Mouse (Mus musculus) midbrain, embryonic 16.5 days (tissue): ENCODE results near the gene Brf1. TPM values are rescaled to one million over a fixed set of nuclear protein-coding genes. Genes with fewer than 3 reads are reported as not detected.

Experiments used
- ATAC-seq: fragments of 200-750 bp; cut with Nextera tagmentation; 2 replicates; pipeline ENCODE4 v1.8.0; 2017; ENCODE audit warnings: moderate TSS enrichment
- H3K27ac ChIP-seq: fragments of 300-500 bp; sonication (generic); 2 replicates; pipeline ENCODE4 v1.5.1; 2014; ENCODE audit warnings: mild to moderate bottlenecking, low read length, mixed read lengths
- H3K27me3 ChIP-seq: fragments of 300-500 bp; sonication (generic); 2 replicates; pipeline ENCODE4 v1.6.1; 2014; ENCODE audit warnings: low read depth, low read length, mixed read lengths; ENCODE audit not compliant: control insufficient read depth, insufficient read depth
- H3K36me3 ChIP-seq: fragments of 300-500 bp; sonication (generic); 2 replicates; pipeline ENCODE4 v1.6.1; 2014; ENCODE audit warnings: mild to moderate bottlenecking, low read length, moderate library complexity, mixed read lengths; ENCODE audit not compliant: control insufficient read depth, insufficient read depth
- H3K4me1 ChIP-seq: fragments of 300-500 bp; sonication (generic); 2 replicates; pipeline ENCODE4 v1.6.1; 2014; ENCODE audit warnings: mild to moderate bottlenecking, low read length, mixed read lengths; ENCODE audit not compliant: control insufficient read depth, insufficient read depth
- H3K4me2 ChIP-seq: fragments of 300-500 bp; sonication (generic); 2 replicates; pipeline ENCODE4 v1.6.1; 2014; ENCODE audit warnings: mild to moderate bottlenecking, low read length, mixed read lengths
- H3K4me3 ChIP-seq: fragments of 300-500 bp; sonication (generic); 2 replicates; pipeline ENCODE4 v1.5.1; 2014; ENCODE audit warnings: low read depth, mild to moderate bottlenecking, low read length, moderate library complexity, mixed read lengths
- H3K9ac ChIP-seq: fragments of 300-500 bp; sonication (generic); 2 replicates; pipeline ENCODE4 v1.6.1; 2014; ENCODE audit warnings: low read depth, low read length, mixed read lengths
- H3K9me3 ChIP-seq: fragments of 300-500 bp; sonication (generic); replicated peaks from 2 replicates; pipeline ENCODE4 v1.6.1; 2014; ENCODE audit warnings: mild to moderate bottlenecking, low read length, mixed read lengths; ENCODE audit not compliant: control insufficient read depth, poor library complexity, severe bottlenecking
- WGBS: fragments of 180-500 bp; shearing (Covaris S2); extraction: QIAGEN DNeasy Blood & Tissue Kit; methylation state at CpG from one replicate; pipeline ENCODE4 v1.1.7; 2014; 5-methylcytosine and 5-hydroxymethylcytosine counted together
- polyA plus RNA-seq: library from polyadenylated mRNA; unstranded; fragments of >200 nt; fragmentation: Nextera tagmentation; extraction: Ambion mirVana; gene quantifications from 2 replicates; pipeline ENCODE4 v1.2.1, GENCODE M21; 2015

Brf1 gene
- polyA plus RNA-seq: 44.2 and 46.5 TPM in 2 replicates

DNA sequence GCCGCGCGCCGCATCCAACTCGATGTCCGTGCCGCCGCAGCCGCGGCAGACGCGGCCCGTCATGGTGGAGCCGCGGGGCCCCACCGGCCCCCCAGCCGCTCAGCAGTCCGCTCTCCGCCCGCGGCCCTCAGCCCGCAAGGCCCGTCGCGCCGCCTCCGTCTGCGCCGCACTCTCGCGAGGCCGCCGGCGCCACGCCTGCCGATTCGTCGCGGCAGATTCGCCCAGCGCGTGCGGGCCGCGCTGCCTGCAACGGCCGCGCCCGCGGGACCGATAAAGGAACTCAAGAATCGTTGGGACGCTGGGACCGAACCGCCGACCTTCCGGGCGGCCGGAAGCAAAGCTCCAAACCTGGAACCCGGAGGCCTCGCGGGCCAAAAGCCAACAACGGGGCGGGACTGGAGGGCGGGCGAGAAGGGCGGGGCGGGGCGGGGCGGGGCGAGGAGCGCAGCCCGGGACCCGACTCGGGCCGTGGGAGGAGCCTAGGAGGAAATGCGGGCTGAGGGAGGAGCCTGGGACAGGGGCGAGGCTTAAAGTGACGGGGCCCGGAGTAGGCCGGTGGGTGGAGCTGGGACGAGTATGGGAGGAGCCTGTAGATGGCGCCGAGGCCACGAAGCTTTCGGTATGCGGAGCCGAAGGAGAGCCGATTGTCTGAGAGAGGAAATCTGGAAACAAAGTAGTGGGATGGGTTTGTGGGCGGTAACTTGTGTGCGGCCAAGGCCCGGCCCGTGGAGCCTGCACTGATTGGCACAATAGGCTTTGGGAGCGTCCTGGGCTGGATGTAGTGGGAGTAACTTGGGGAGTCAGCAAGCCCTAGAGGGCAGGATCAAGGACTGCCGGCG lies at the start of gene Brf1:
Brf1 (minus strand) TSS at position 411 of the 839 bp plus-strand sequence.
- no peaks in the 10 kb centered on the region for H3K27me3 ChIP-seq
- under 1% methylated on average over 86 of the region's 96 CpGs for WGBS
- peak within 1 kb of the TSS; percentile 90 for H3K4me3 ChIP-seq
- ATAC-seq: peak; percentile 97
- peak within 1 kb of the TSS; percentile 96 for H3K9ac ChIP-seq
- no peaks in the 10 kb centered on the region for H3K36me3 ChIP-seq
- H3K4me2 ChIP-seq: peak within 1 kb of the TSS; percentile 91
- H3K9me3 ChIP-seq: no peaks in the 10 kb centered on the region
- H3K4me1 ChIP-seq: peaks cover 19% of the 10 kb centered on the region
- peak within 1 kb of the TSS; percentile 94 for H3K27ac ChIP-seq

DNA sequence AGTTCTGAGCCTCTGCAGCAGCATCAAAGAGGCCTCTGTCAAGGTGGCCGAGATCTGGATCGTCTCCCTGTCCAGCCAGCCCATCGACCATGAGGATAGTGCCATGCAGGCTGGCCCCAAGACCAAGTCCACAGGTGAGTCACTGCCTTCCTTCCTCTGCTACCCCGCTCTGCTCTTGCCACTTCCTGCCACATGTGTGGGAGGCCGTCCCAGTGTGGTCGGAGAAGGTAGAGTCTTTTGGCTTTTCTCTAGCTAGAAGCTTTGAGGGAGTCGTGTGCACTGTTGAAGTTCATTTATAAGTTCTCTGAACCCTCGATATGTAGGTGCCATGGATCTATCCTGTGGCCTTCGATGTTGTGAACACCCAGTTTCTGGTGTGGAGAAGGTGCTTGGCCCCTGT lies 49.3 kb upstream of the Brf1 start:
- no peaks in the 10 kb centered on the region for H3K9me3 ChIP-seq
- peaks cover 39% of the 10 kb centered on the region for H3K36me3 ChIP-seq
- WGBS: 96% methylated on average over 9 of the region's 9 CpGs

GRCm38 (mm10) chr12:113048103-113048502 lies 47.6 kb upstream of the Brf1 start:
- Histone ChIP-seq H3K9ac (no peak overlapping the region), H3K4me2 (no peak overlapping the region), H3K4me3 (no peak overlapping the region), H3K9me3 (no peaks in the 10 kb centered on the region), H3K4me1 (no peaks in the 10 kb centered on the region), H3K36me3 (peaks cover 28% of the 10 kb centered on the region), H3K27me3 (no peaks in the 10 kb centered on the region), H3K27ac (no peak overlapping the region)
- 94% methylated on average over 5 of the region's 5 CpGs for WGBS
- ATAC-seq: no peak

More for the DNA sequence above, 49.3 kb upstream of the Brf1 start:
- Histone ChIP-seq H3K4me2 (no peak overlapping the region), H3K27ac (no peak overlapping the region), H3K9ac (no peak overlapping the region), H3K4me3 (no peak overlapping the region), H3K4me1 (no peaks in the 10 kb centered on the region), H3K27me3 (no peaks in the 10 kb centered on the region)
- ATAC-seq: no peak

GRCm38 (mm10) chr12:113046861-113047260 lies 46.4 kb upstream of the Brf1 start:
- no peak overlapping the region for H3K9ac ChIP-seq
- no peak overlapping the region for H3K4me2 ChIP-seq
- no peaks in the 10 kb centered on the region for H3K9me3 ChIP-seq
- no peaks in the 10 kb centered on the region for H3K27me3 ChIP-seq
- H3K36me3 ChIP-seq: peaks cover 19% of the 10 kb centered on the region
- no peak overlapping the region for H3K4me3 ChIP-seq
- H3K27ac ChIP-seq: no peak overlapping the region
- no peak for ATAC-seq
- 95% methylated on average over 15 of the region's 15 CpGs for WGBS
- peaks cover 6% of the 10 kb centered on the region for H3K4me1 ChIP-seq

DNA sequence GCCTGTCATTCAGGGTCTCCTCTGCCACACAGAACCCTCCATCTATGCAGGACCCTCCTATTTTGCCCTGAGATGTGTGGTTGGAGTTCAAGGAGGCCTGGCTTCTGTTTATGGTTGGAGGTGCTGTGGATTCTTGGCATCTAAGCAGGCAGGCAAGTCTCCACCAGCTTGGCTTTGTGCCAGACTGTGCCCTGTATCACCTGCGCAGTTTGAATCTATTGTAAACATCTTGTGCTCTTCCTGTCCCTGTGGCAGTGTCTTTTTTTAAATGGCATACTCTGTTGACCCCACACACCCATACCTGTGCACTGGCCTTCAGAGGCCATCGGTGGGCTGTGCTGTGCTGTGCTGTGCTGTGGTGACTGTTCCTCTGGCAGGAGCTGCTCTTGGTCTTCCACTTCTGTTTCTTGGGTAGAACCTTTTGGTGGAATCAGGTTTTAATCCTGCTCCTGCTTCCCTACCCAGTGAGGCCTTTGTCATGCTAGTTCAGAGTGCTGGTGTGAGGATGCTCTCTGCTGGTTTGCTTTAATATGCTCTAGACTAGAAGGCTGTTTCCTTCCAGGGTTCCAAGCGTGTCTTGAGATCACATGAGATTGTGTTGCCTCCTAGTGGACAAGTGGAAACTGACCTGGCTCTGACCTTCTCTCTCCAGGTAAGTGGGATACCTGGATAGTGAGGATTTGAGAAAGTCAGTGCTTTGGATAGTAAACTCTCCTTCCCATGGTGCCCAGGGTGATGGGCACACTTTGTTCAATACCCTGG lies 44.6 kb upstream of the Brf1 start:
- no peak overlapping the region for H3K27ac ChIP-seq
- ATAC-seq: no peak
- no peak overlapping the region for H3K4me2 ChIP-seq
- 80% methylated on average over 3 of the region's 3 CpGs for WGBS
- H3K9me3 ChIP-seq: no peaks in the 10 kb centered on the region
- H3K27me3 ChIP-seq: no peaks in the 10 kb centered on the region
- H3K4me3 ChIP-seq: no peak overlapping the region
- no peak overlapping the region for H3K9ac ChIP-seq
- peaks cover 14% of the 10 kb centered on the region for H3K36me3 ChIP-seq
- H3K4me1 ChIP-seq: peaks cover 20% of the 10 kb centered on the region

DNA sequence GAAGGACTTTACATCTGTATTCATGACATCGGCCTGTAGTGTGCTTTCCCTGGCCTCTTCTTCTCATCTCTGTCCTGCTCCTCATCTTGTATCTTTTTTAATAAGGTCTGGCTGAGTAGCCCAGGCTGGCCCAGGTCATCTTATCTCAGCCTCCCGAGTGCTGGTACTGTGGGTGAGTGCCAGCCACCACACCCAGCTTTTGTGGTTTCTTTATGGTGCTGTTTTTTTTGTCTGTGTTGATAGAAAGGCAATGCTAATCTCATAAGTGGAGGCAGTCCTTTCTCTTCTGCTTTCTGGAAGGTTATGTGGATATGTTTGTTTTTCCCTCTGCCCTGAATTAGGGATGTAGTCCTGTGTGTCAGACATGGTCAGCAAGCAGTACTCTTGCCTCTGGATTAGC lies 42.0 kb upstream of the Brf1 start:
- Histone ChIP-seq H3K27me3 (no peaks in the 10 kb centered on the region), H3K36me3 (no peaks in the 10 kb centered on the region), H3K9me3 (no peaks in the 10 kb centered on the region), H3K9ac (no peak overlapping the region), H3K4me1 (peaks cover 20% of the 10 kb centered on the region), H3K27ac (peak overlapping the region; percentile 49; the same call in 1 of the 2 replicates), H3K4me3 (no peak overlapping the region), H3K4me2 (no peak overlapping the region)
- no peak for ATAC-seq
- WGBS: 83% methylated on average over 2 of the region's 2 CpGs

DNA sequence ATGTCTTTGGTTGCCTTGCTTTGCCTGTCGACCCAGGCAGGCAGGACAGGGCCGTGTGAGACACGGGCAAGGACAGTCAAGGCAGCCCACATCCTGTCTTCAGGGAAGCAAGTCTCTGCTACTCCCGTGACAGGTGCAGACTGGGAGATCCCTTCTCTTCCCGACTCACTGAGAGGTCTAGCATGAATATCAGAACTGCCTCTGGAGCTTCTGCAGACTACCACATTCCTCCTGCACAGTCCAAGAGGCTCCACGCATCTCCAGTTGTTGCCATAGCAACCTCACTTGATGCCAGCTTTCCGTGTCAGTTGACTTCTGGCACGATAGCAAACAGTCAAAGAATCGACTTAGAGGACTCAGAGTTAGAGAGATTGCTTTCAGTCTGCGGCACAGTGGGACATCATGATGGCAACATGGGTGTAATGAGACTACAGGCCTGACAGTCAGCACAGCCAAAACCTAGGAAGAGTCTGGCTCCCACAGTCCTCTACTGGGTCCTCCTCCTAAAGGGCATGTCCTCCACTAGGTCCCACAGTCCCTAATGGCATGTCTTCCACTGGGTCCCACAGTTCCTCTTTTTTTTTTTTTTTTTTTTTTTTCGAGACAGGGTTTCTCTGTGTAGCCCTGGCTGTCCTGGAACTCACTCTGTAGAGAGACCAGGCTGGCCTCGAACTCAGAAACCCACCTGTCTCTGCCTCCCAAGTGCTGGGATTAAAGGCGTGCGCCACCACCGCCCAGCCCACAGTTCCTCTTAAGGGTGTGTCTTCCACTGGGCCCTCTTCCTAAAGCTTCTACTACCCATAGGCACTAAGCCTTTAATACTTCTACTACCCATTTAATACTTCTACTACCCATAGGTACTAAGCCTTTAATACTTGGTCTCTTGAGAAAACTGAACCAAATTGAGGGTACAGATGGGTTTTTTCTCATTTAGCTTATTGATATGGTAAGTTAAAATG lies 41.3 kb upstream of the Brf1 start:
- Histone ChIP-seq H3K4me3 (no peak overlapping the region), H3K27ac (peak overlapping the region; percentile 74), H3K9me3 (no peaks in the 10 kb centered on the region), H3K27me3 (no peaks in the 10 kb centered on the region), H3K36me3 (no peaks in the 10 kb centered on the region), H3K9ac (no peak overlapping the region), H3K4me2 (peak overlapping the region; percentile 32; the same call in 1 of the 2 replicates), H3K4me1 (peaks cover 20% of the 10 kb centered on the region)
- ATAC-seq: peak; percentile 88
- 45% methylated on average over 15 of the region's 15 CpGs for WGBS

DNA sequence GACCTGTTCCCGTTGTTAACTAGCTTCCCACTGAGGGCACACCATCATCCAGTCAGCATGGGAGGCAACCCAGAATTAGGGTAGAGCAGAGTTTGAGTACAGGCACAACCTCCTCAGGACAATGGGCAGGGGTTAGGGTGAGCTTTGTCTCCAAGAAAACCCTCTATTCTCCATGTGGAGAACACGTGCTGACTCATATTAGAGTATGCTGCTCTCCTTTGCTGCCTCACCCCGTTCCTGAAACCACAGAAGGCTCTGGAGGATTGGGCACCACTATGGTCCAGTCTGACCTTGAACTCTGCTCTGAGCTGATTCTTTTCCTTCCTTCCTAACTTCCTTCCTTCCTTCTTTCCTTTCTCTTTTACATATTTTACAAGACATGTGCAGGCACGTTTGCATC lies 37.9 kb upstream of the Brf1 start:
- 95% methylated on average over 4 of the region's 4 CpGs for WGBS
- no peak overlapping the region for H3K4me3 ChIP-seq
- H3K4me2 ChIP-seq: no peak overlapping the region
- no peak overlapping the region for H3K27ac ChIP-seq
- H3K36me3 ChIP-seq: no peaks in the 10 kb centered on the region
- no peaks in the 10 kb centered on the region for H3K9me3 ChIP-seq
- no peak for ATAC-seq
- no peaks in the 10 kb centered on the region for H3K27me3 ChIP-seq
- no peak overlapping the region for H3K9ac ChIP-seq
- H3K4me1 ChIP-seq: peaks cover 20% of the 10 kb centered on the region
